Mouse (Mus musculus) adrenal gland, adult 2 months (tissue): Measurements from ENCODE around the gene Arsg. TPM values are rescaled to one million over a fixed set of nuclear protein-coding genes. Genes with fewer than 3 reads are reported as not detected.

Experiments used
- DNase-seq: peaks from one replicate; pipeline ENCODE4 v3.0.0; 2021
- polyA plus RNA-seq: library from polyadenylated mRNA; depleted of rRNA; stranded (reverse); fragments of >200 nt; gene quantifications from 2 replicates; pipeline ENCODE4 v1.2.3, GENCODE M21; 2012
- total RNA-seq, 2 experiments: library from RNA; stranded (reverse); gene quantifications; 2 replicates each; pipeline ENCODE4 v1.2.3; 2021

The Arsg gene
- total and polyA plus RNA-seq, 3 experiments: 4.5 to 5.4 (median 5.4) TPM

DNA sequence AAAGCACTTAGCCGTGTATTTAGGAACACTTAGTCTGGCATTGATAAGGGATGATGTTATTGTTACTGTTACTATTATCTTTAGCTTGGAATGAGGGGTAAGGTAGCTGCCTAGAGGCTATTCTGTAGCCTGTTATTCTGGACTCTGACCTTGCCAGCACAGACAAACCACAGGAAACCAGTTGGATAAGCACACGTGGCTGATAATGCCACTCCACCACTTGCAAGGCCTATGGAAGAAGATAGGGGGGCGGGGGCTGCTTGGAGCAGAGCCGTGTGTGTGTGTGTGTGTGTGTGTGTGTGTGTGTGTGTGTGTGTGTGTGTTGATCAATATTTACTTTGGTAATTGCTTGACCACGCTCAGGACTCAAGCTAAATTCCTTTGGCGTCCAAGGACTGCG lies 72.1 kb downstream of the Arsg start:
- DNase-seq: no peak

DNA sequence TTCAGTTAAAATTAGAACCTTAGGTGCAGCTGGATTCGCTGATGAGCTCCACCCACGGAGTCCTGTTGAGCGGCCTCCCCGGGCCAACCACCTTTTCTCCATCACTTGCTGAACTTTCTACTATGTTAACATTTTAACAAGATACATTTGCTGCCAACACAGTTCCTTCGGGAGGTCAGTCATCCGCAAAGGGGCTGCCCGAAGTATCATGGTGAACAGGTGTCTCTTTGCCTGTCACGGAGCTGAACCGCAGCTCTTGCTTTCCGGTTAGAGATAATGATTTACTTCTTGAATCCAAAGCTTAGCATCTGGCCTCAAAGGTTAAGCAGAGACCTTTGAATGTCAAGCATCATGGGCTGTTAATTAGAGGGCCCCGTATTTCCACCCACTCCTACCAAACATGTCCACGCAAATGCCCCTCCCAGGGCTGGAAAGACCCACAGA lies 72.5 kb downstream of the Arsg start:
- DNase-seq: no peak

DNA sequence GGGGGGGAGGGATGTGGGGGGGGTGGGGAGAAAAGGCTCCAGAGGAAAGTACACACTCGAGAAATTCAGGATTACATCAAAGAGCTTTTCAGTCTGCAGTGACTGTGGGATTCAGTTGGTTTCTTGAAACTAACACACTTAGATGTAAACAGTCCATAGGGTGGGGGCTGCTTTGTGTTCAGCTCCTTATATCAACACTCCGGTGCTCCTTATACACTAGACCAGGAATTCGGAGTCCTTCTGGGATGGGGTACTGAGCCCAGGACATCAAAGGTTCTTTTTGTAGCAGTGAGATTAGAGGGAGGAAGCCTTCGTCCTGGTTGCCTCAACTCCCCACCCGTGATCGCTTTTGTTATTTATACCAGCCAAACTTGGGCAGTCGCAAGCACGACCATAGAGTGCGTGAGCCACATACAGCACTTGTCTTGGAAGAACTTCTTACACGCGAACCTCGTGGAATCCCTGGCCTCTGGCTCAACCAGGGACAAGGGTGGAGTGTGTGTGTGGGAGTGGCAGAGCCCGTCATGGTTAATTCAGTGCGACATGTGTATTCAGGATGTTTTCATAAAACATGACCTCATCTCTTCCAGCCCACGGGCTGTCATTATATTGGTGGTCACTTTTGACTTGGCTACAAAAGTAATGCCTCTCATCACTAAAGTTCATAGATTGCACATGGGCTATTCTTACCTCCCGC lies 73.3 kb downstream of the Arsg start:
- DNase-seq: no peak

DNA sequence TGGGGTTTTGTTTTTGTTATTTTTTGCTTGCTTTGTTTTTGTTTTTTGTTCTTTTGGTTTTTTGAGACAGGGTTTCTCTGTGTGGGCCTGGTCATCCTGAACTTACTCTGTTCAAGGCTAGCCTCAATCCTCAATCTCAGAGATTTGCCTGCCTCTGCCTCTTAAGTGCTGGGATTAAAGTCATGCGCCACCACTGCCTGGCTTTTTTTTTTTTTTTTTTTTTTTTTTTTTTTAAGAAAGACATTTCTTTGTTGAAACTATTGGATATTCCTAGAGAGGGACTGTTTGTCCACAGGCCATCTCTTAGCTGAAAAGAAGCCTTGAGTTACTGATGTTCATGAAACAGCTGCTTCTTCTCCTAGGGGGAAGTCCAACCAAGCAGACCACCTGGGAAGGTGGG lies 74.5 kb downstream of the Arsg start:
- DNase-seq: no peak

- no peak for DNase-seq
Measured at GRCm38 (mm10) chr11:109549599-109550290, 76.6 kb downstream of the Arsg start.

- DNase-seq: no peak
Measured at GRCm38 (mm10) chr11:109553921-109554320, 80.7 kb downstream of the Arsg start.

DNA sequence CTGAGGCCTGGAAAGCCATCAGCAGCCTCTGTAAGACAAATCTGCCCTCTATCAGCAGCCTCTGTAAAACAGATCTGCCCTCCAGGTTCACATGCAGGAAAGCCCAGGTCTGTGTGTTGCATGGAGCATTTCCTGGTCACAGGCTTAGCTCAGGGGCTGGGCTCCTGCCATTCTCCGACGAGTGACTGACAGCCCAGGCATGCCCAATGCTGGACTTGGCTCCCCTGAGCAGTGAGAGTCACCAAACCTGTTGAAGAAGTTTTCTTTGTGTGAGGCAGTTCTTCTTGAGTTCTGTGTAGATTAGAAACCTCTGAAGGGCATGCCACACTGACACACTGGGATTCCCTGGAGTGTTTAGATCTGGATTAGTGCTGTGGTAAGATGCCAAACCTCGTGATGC lies 81.3 kb downstream of the Arsg start:
- no peak for DNase-seq

- no peak for DNase-seq
Measured at GRCm38 (mm10) chr11:109556130-109556529, 83.0 kb downstream of the Arsg start.

DNA sequence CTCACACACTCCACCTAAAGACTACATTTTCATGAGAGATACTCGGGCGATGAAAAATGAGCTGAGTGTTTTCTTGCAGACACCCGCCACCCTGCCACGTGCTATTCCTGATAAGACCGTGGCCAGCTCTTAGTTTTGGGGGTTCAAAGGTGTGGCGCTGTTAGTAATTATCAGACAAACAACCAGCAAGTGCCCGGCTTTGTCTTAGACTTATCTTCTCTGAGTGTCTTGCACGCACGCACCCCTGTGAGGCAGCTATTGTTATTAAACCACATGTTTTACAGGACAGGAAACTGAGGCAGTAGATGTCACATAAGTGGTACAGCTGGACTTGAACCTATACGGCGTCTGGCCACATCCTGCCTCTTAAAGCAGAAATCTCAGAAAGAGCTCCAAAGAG lies 84.2 kb downstream of the Arsg start:
- DNase-seq: no peak

DNA sequence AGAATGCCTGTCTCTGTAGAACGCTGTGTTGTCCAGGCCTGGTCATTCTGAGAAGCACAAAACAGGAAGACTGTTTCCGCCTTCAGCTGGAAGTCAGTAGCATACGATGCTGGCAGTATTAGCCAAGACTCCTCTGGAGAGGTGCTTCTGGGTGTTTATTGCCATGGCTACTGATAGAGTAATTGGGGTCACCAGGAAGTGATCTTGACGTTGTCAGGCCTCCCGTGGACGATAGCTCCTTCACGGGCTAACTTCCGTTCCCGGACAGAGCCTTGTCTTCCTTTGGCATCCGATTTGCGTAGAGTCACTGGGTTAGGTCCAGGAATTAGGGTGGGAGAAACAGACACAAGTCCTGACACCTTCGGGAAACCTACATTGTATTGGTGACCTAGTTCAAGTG lies 86.1 kb downstream of the Arsg start:
- no peak for DNase-seq

DNA sequence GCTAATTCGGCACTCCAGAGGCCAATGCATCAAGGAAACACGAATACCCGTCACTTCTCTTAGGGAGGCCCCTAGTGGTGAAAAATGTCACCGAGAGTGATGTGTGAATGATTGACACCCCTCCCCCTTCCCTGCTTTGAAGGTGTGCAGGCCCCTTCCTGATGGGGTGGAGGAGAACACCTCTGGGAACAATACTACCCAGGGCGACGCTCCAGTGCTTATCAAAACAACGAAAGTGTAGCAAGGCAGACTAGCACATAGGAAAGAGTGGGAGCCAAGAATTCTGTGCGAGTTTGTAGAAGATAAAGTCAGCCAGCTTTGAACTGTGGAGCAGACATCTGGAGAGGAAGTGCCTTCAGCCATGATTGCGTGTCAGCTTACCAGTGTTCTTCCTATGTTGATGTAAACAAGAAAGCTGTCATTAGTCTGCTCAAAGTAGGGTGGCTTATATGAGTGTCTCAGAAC lies 87.7 kb downstream of the Arsg start:
- DNase-seq: no peak

GRCm38 (mm10) chr11:109561445-109561844 lies 88.3 kb downstream of the Arsg start:
- DNase-seq: no peak

GRCm38 (mm10) chr11:109563708-109564107 lies 90.5 kb downstream of the Arsg start:
- DNase-seq: no peak

- DNase-seq: no peak
Measured at GRCm38 (mm10) chr11:109564466-109565214, 91.5 kb downstream of the Arsg start.

DNA sequence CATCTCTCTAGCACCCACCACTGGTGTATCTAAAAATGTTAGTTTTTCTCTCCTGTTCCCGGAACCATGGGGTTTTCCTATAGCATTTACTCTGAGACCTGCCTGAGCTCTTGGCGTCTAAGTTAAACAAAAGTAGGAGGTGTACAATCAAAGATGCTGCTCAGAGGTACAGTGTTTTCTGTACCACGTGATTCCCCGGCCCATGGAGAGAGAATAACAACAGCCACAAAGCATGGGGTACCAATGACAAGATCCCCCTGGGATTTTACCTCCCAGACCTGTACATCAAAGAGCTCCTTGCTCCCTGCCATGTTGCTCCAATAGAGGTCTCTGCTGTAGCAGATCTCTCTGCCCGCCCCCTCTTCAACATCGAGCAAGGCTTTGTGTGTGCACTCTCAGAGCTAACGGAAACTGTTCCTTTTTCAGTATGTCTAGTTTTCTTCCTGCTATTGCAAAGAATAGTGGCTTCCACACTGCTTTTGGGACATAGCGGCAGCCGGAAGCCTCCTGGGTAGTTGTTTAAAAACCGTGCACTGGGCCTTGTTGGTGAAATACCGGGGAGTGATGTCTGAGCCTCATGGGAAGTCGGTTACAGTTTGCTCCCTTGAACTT lies 95.9 kb downstream of the Arsg start:
- no peak for DNase-seq

DNA sequence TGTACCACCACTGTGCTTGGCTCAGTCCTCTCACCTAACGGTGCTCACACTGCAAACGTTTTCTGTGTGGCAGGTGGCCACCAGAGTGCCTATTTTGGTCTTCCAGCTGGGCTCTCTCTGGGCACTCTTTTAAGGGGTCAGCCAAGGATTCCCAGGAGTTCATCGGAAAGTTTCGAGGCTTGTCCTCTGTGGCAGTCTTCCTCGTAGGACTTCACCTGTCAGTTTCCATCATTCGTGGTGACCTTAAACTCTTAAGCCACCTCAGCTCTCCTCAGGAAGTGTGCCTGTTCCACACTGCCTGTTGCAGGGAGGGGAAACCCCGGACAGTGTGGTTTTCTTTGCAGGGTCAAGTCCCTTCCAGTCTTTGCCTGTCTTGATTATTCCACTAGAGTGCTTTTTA lies 96.6 kb downstream of the Arsg start:
- no peak for DNase-seq

DNA sequence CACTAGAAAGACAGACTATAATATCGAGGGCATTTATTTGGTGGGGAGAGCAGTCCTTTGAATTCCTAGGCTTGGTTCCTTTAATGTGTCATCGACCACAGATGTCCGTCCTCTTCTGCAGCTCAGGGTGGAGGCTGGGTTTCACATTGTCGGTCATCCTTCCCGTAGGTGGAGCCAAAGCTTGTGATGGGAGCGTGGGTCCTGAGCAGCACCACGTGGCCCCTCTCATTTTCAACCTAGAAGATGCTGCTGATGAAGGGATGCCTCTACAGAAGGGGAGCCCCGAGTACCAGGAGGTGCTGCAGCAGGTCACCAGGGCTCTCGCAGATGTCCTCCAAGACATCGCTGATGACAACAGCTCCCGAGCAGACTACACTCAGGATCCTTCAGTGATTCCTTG lies 98.9 kb downstream of the Arsg start:
- DNase-seq: no peak

DNA sequence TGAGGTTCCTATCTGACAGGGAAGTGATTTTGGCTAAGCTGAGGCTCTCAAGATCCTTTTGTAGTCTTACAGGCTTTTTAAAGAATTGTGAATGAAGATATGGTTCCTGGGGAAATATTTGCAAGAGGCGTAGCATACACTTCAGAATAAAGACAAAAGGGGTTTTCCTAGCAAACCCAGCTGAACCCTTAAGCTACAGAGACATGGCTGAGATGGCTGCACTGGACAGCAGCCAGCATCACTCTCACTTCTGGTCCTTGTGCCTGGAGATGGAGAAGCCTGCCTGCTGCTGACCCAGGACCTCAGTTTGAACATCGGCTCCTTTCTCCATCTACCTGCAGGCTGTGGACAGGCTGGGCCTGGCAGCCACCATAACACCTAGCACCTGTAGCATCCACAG lies 101.4 kb downstream of the Arsg start:
- DNase-seq: no peak

DNA sequence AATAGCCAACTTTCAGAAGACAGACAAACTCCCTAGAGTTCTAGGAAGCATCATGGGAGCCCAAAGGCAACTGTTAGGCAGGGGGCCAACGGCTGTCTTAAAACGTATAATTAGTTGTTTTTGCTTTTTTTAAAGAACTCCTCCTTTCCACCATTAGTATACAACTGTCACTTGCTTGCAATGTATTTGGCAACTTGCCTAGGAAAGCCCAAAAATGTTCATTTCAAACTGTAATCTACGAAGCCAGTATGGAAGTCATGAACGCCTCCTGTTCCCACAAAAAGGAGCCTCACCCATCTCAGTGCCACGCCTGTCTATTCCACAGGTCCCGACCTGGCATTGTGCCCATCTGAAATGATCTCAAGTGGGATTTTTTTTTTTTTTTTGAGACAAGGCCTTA lies 102.7 kb downstream of the Arsg start:
- DNase-seq: no peak

DNA sequence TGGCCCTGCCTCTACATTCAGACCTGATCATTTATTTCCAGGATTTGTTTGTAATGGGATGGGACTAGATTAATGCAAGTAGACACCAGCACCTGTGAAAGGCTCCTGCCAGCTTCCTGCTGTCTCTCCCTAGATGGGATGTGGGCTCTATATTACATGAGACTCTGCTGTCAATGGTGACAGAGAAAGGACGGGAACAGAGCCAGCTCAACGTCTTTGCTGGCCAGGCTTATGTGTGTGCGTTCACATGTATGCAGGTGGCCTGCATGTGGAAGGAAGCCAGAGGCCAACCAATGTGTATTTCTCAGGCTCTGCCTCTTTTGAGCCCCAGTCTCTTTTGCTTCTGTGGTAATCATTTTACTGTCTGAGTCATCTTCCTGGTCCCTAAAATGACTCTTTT lies 105.4 kb downstream of the Arsg start:
- DNase-seq: no peak

GRCm38 (mm10) chr11:109579999-109580398 lies 106.8 kb downstream of the Arsg start:
- no peak for DNase-seq

- DNase-seq: no peak
Measured at GRCm38 (mm10) chr11:109583986-109584385, 110.8 kb downstream of the Arsg start.
